Mouse (Mus musculus): ENCODE measurements around the gene Tinf2. TPM values are rescaled to one million over a fixed set of nuclear protein-coding genes. Genes with fewer than 3 reads are reported as not detected.

The Tinf2 gene
- polyA plus RNA-seq, 1 experiment from 2014 or later: 43.1 TPM

- Histone ChIP-seq H3K36me3 (no peaks in the 10 kb centered on the region), H3K9me3 (replicated peaks) (no peaks in the 10 kb centered on the region), H3K4me2 (replicated peaks) (no peak overlapping the region), H3K27me3 (no peaks in the 10 kb centered on the region), H3K4me3 (no peak overlapping the region), H3K9ac (no peak overlapping the region), H3K4me1 (no peaks in the 10 kb centered on the region), H3K27ac (no peak overlapping the region)
- 76% methylated on average over 10 of the region's 10 CpGs for WGBS
- ATAC-seq (ENCODE audit: low FRiP score): no peak
Measured at GRCm38 (mm10) chr14:55689433-55689832, 7.8 kb upstream of the Tinf2 start.

- peak; percentile 33 for ATAC-seq (ENCODE audit: low FRiP score)
- Histone ChIP-seq H3K9me3 (replicated peaks) (no peaks in the 10 kb centered on the region), H3K27me3 (no peaks in the 10 kb centered on the region), H3K4me2 (replicated peaks) (peak overlapping the region; percentile 74), H3K4me3 (peak overlapping the region; percentile 82), H3K36me3 (peaks cover 31% of the 10 kb centered on the region), H3K9ac (0 out of 2 replicates have a peak overlapping the region, but pooled peaks have one; percentile 79), H3K27ac (no peak overlapping the region), H3K4me1 (peaks cover 11% of the 10 kb centered on the region)
- WGBS: 12% methylated on average over 3 of the region's 3 CpGs
Measured at GRCm38 (mm10) chr14:55682118-55682493, 486 bp upstream of the Tinf2 start.

DNA sequence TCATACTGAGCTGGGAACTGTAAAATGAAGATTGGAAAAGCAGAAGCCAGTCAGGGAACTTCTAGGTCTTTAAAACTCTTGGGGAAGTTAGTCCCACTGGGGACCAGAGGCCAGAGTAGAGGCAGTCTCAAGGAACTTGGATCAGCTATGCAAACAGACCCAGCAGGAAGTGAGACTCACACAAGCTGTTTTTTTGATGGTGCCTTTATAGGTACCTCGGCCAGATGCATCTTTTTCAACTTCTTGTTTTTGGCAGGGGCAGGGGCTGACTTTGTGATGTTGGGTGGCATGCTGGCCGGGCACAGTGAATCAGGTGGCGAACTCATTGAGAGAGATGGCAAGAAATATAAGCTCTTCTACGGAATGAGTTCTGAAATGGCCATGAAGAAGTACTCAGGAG, 4.0 kb downstream of the Tinf2 start:
- Histone ChIP-seq H3K4me2 (replicated peaks) (no peak overlapping the region), H3K4me1 (peaks cover 15% of the 10 kb centered on the region), H3K27ac (no peak overlapping the region), H3K9ac (no peak overlapping the region), H3K9me3 (replicated peaks) (no peaks in the 10 kb centered on the region), H3K36me3 (peaks cover 53% of the 10 kb centered on the region), H3K4me3 (no peak overlapping the region), H3K27me3 (no peaks in the 10 kb centered on the region)
- ATAC-seq (ENCODE audit: low FRiP score): no peak
- WGBS: 92% methylated on average over 4 of the region's 4 CpGs

GRCm38 (mm10) chr14:55672741-55673060, 8.9 kb downstream of the Tinf2 start:
- Histone ChIP-seq H3K4me2 (replicated peaks) (peak overlapping the region; percentile 91), H3K4me3 (peak overlapping the region; percentile 78), H3K9ac (peak overlapping the region; percentile 73; the same call in 1 of the 2 replicates), H3K36me3 (peaks cover 32% of the 10 kb centered on the region), H3K27ac (no peak overlapping the region), H3K27me3 (no peaks in the 10 kb centered on the region), H3K4me1 (peaks cover 20% of the 10 kb centered on the region), H3K9me3 (replicated peaks) (no peaks in the 10 kb centered on the region)
- ATAC-seq (ENCODE audit: low FRiP score): no peak
- WGBS: 86% methylated on average over 7 of the region's 7 CpGs

GRCm38 (mm10) chr14:55671833-55672740, 9.5 kb downstream of the Tinf2 start, which contains the start of the genes Gmpr2 and Nedd8:
TSS of gene Gmpr2 (plus strand) at chr14:55671941.
TSS of gene Nedd8 (minus strand) at chr14:55672124.
- Histone ChIP-seq H3K27me3 (no peaks in the 10 kb centered on the region), H3K27ac (peak within 1 kb of the TSS; percentile 90), H3K4me3 (peak within 1 kb of the TSS; percentile 78), H3K4me2 (replicated peaks) (peak within 1 kb of the TSS; percentile 91), H3K9ac (peak within 1 kb of the TSS; percentile 73), H3K4me1 (peaks cover 20% of the 10 kb centered on the region), H3K9me3 (replicated peaks) (no peaks in the 10 kb centered on the region), H3K36me3 (peaks cover 26% of the 10 kb centered on the region)
- peak; percentile 98 for ATAC-seq (ENCODE audit: low FRiP score)
- WGBS: under 1% methylated on average over 38 of the region's 38 CpGs

DNA sequence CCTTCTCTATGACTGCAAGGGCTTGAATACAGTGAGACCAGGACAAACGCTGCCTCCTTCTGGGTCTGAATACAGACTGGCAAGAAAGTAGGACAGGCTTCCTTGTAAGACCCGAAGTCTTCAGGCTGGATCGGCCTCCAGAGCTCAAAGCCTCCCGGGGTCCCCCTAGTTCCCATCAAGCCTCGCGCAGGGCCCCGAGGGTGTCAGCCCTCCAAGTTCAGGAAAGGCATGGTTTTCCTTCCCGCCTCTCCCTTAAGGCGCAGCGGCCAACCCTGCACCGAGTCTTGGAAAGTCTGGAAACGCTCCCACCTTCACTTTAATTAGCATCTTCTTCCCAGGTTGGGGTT, 10.2 kb downstream of the Tinf2 start:
- WGBS: under 1% methylated on average over 12 of the region's 12 CpGs
- Histone ChIP-seq H3K9me3 (replicated peaks) (no peaks in the 10 kb centered on the region), H3K4me2 (replicated peaks) (peak overlapping the region; percentile 91), H3K36me3 (peaks cover 20% of the 10 kb centered on the region), H3K27ac (peak overlapping the region; percentile 90), H3K9ac (peak overlapping the region; percentile 73), H3K4me1 (peaks cover 20% of the 10 kb centered on the region), H3K4me3 (peak overlapping the region; percentile 78), H3K27me3 (no peaks in the 10 kb centered on the region)
- peak; percentile 71 for ATAC-seq (ENCODE audit: low FRiP score)

GRCm38 (mm10) chr14:55660636-55661035, 21.0 kb downstream of the Tinf2 start:
- Histone ChIP-seq H3K4me2 (replicated peaks) (peak overlapping the region; percentile 51; the same call in 1 of the 2 replicates), H3K36me3 (peaks cover 34% of the 10 kb centered on the region), H3K27ac (no peak overlapping the region), H3K9me3 (replicated peaks) (no peaks in the 10 kb centered on the region), H3K4me1 (peaks cover 3% of the 10 kb centered on the region), H3K9ac (no peak overlapping the region), H3K27me3 (no peaks in the 10 kb centered on the region), H3K4me3 (peak overlapping the region; percentile 53)
- WGBS: 42% methylated on average over 2 of the region's 2 CpGs
- peak; percentile 17; the same call in 1 of the 2 replicates for ATAC-seq (ENCODE audit: low FRiP score)

- Histone ChIP-seq H3K4me3 (peak within 1 kb of the TSS; percentile 53), H3K36me3 (peaks cover 34% of the 10 kb centered on the region), H3K4me1 (peaks cover 3% of the 10 kb centered on the region), H3K9me3 (replicated peaks) (no peaks in the 10 kb centered on the region), H3K27me3 (no peaks in the 10 kb centered on the region), H3K9ac (peak within 1 kb of the TSS; percentile 66), H3K4me2 (replicated peaks) (peak within 1 kb of the TSS; percentile 51), H3K27ac (peak within 1 kb of the TSS; percentile 69)
- ATAC-seq (ENCODE audit: low FRiP score): peak; percentile 93
- under 1% methylated on average over 39 of the region's 39 CpGs for WGBS
Measured at GRCm38 (mm10) chr14:55659960-55660573, 21.6 kb downstream of the Tinf2 start, which contains the start of gene Mdp1. TSS of gene Mdp1 (minus strand) at chr14:55660508.

DNA sequence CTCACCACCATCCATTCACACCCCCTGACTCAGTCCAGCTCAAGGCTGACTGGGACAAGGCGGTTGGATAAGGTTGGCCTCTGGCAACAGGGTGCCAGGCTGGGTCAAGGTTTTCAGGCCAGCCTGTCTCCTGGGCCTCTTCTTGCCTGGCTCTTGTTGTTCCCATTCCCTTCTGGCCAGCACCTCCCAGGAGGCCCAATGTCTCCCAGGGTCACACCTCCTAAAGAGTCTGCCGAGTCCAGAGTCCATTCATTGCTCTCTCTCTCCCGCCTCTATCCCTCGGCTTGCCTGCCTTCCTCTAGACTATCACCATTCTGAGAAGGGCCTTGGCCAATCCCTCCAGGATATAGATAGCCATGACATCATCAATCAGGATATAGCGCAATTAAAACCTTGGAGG, 23.6 kb downstream of the Tinf2 start:
- H3K9me3 ChIP-seq (replicated peaks): no peaks in the 10 kb centered on the region
- no peak overlapping the region for H3K27ac ChIP-seq
- ATAC-seq (ENCODE audit: low FRiP score): no peak
- WGBS: 95% methylated on average over 5 of the region's 5 CpGs
- no peak overlapping the region for H3K4me3 ChIP-seq
- H3K36me3 ChIP-seq: peaks cover 24% of the 10 kb centered on the region
- no peaks in the 10 kb centered on the region for H3K27me3 ChIP-seq
- no peak overlapping the region for H3K9ac ChIP-seq
- H3K4me1 ChIP-seq: peaks cover 3% of the 10 kb centered on the region
- H3K4me2 ChIP-seq (replicated peaks): no peak overlapping the region

- H3K9me3 ChIP-seq (replicated peaks): no peaks in the 10 kb centered on the region
- no peak overlapping the region for H3K4me2 ChIP-seq (replicated peaks)
- H3K27me3 ChIP-seq: no peaks in the 10 kb centered on the region
- ATAC-seq (ENCODE audit: low FRiP score): no peak
- no peak overlapping the region for H3K27ac ChIP-seq
- 85% methylated on average over 3 of the region's 3 CpGs for WGBS
- H3K4me3 ChIP-seq: no peak overlapping the region
- H3K36me3 ChIP-seq: peaks cover 16% of the 10 kb centered on the region
- H3K9ac ChIP-seq: no peak overlapping the region
- peaks cover 3% of the 10 kb centered on the region for H3K4me1 ChIP-seq
Measured at GRCm38 (mm10) chr14:55656935-55657334, 24.7 kb downstream of the Tinf2 start.

GRCm38 (mm10) chr14:55651528-55651927, 30.1 kb downstream of the Tinf2 start:
- Histone ChIP-seq H3K9ac (no peak overlapping the region), H3K4me1 (no peaks in the 10 kb centered on the region), H3K27me3 (no peaks in the 10 kb centered on the region), H3K9me3 (replicated peaks) (no peaks in the 10 kb centered on the region), H3K4me2 (replicated peaks) (no peak overlapping the region), H3K36me3 (peaks cover 4% of the 10 kb centered on the region), H3K4me3 (no peak overlapping the region), H3K27ac (no peak overlapping the region)
- no peak for ATAC-seq (ENCODE audit: low FRiP score)
- 83% methylated on average over 7 of the region's 7 CpGs for WGBS

GRCm38 (mm10) chr14:55649884-55650283, 31.7 kb downstream of the Tinf2 start, which contains the start of gene Tssk4:
TSS of gene Tssk4 (plus strand) at chr14:55650184.
- WGBS: 89% methylated on average over 2 of the region's 2 CpGs
- no peaks in the 10 kb centered on the region for H3K9me3 ChIP-seq (replicated peaks)
- no peaks in the 10 kb centered on the region for H3K27me3 ChIP-seq
- H3K36me3 ChIP-seq: peaks cover 9% of the 10 kb centered on the region
- no peak within 1 kb of the TSS for H3K27ac ChIP-seq
- no peak within 1 kb of the TSS for H3K4me2 ChIP-seq (replicated peaks)
- H3K4me3 ChIP-seq: no peak within 1 kb of the TSS
- no peak within 1 kb of the TSS for H3K9ac ChIP-seq
- H3K4me1 ChIP-seq: peaks cover 2% of the 10 kb centered on the region
- no peak for ATAC-seq (ENCODE audit: low FRiP score)
